Mouse (Mus musculus) CH12.LX (cell line): ENCODE measurements at regions not wholly inside any gene's neighbourhood (a gene's known extent, or its start where the extent isn't known, plus 50 kb on each side); places are given as distances from the start of the nearest gene placed in this dataset.

Experiments used
- CHD2 ChIP-seq: IDR thresholded peaks from 2 replicates; pipeline ENCODE4 v1.6.1; 2011; ENCODE audit warnings: low read length, improper control_type of control experiment
- CTCF ChIP-seq, 2 experiments: IDR thresholded peaks in 1 of 2; conservative IDR thresholded peaks in 1 of 2; 2 replicates each; pipeline ENCODE4 v1.5.1; 2011 to 2012; ENCODE audit warnings: low read depth in 2 of 2, low read length in 2 of 2, improper control_type of control experiment in 1 of 2, inconsistent platforms in 1 of 2, mild to moderate bottlenecking in 1 of 2, moderate library complexity in 1 of 2
- ETS1 ChIP-seq: conservative IDR thresholded peaks from 2 replicates; pipeline ENCODE4 v1.6.1; 2012; ENCODE audit warnings: low read depth, mild to moderate bottlenecking, inconsistent platforms, low read length, improper control_type of control experiment, moderate library complexity
- IRF4 ChIP-seq: IDR thresholded peaks from 2 replicates; pipeline ENCODE4 v1.6.1; 2014; ENCODE audit warnings: low read depth, mild to moderate bottlenecking, inconsistent platforms, low read length, improper control_type of control experiment
- JUND ChIP-seq: conservative IDR thresholded peaks from 2 replicates; pipeline ENCODE4 v1.6.1; 2011; ENCODE audit warnings: low read depth, low read length, improper control_type of control experiment
- MAFK ChIP-seq: IDR thresholded peaks from 2 replicates; pipeline ENCODE4 v1.6.1; 2011; ENCODE audit warnings: low read length, improper control_type of control experiment; ENCODE audit not compliant: insufficient replicate concordance
- POLR2A ChIP-seq: IDR thresholded peaks from 2 replicates; pipeline ENCODE4 v1.6.1; 2011; ENCODE audit warnings: low read depth, mild to moderate bottlenecking, improper control_type of control experiment, low read length
- RAD21 ChIP-seq: IDR thresholded peaks from 2 replicates; pipeline ENCODE4 v1.6.1; 2011; ENCODE audit warnings: low read depth, mild to moderate bottlenecking, low read length, improper control_type of control experiment, moderate library complexity
- RCOR1 ChIP-seq: conservative IDR thresholded peaks from 2 replicates; pipeline ENCODE4 v1.6.1; 2012; ENCODE audit warnings: low read depth, mild to moderate bottlenecking, inconsistent platforms, low read length, improper control_type of control experiment
- SMC3 ChIP-seq: IDR thresholded peaks from 2 replicates; pipeline ENCODE4 v1.6.1; 2011; ENCODE audit warnings: low read depth, low read length, improper control_type of control experiment
- UBTF ChIP-seq: IDR thresholded peaks from 2 replicates; pipeline ENCODE4 v1.6.1; 2012; ENCODE audit warnings: low read depth, mild to moderate bottlenecking, inconsistent platforms, low read length, improper control_type of control experiment, moderate library complexity

DNA sequence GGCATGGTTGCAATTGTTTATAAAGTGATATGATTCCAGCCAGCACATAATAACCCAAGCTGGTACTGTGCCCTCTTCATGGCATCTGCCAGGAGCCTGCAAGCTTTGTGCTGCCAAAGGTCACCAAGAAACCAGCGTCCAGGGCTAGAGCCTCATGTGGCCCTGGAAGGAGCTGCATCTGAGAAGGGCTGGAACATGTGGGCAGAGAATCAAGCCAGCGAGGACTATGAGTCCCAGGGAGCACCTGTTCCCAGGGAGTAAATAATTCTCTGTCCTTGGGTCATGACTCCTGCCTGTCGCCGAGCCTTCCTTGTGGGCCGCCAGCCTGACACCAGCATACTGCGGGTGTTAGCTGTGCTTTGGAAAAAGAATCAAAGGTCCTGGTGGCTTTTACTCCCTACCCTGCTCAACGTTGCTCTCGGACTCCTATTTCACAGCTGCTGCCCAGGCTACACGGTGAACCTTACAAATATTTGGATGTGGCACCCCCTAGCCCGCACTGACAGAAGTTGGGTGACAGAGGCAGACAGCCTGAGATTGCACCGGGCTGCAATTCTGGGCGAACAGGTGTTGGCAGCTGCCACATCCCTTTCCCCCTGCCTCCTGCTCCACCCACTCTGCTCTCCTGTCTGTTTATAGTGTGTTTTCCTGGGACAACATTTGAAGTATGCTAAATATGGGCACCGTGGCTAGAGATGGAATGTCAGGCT lies 99.5 kb upstream of the Serbp1 start:
- TF ChIP-seq RAD21 (peak; percentile 34), CTCF (conservative IDR thresholded peaks at IDR 0.05 in 1 of 2, IDR thresholded peaks at IDR 0.05 in 1 of 2; ENCODE audit: low read depth in 2 of 2, low read length in 2 of 2) (peak in 1 of 2 experiments; percentile 28; a peak in 2 of 4 replicates), JUND (no peak), MAFK (no peak), SMC3 (peak; percentile 34; the same call in 1 of the 2 replicates), POLR2A (no peak), CHD2 (no peak), IRF4 (no peak), ETS1 (no peak), UBTF (no peak), RCOR1 (no peak)
